Mouse (Mus musculus) limb, embryonic 13.5 days (tissue): ENCODE measurements around the gene Nptx2. TPM values are rescaled to one million over a fixed set of nuclear protein-coding genes. Genes with fewer than 3 reads are reported as not detected.
A peak's percentile ranks its signal among the peaks of the same experiment; 100 is the strongest.

Source experiments
- ATAC-seq: fragments of 200-750 bp; cut with Nextera tagmentation; 2 replicates; pipeline ENCODE4 v1.8.0; 2017; ENCODE audit warnings: low read depth, moderate number of reproducible peaks, moderate TSS enrichment; ENCODE audit not compliant: low FRiP score
- H3K27ac ChIP-seq: fragments of 300-500 bp; sonication (generic); 2 replicates; pipeline ENCODE4 v1.5.1; 2015; ENCODE audit warnings: inconsistent platforms, mild to moderate bottlenecking, moderate library complexity
- H3K27me3 ChIP-seq: fragments of 300-500 bp; sonication (generic); 2 replicates; pipeline ENCODE4 v1.6.1; 2015; ENCODE audit warnings: mild to moderate bottlenecking, inconsistent platforms
- H3K36me3 ChIP-seq: fragments of 300-500 bp; sonication (generic); 2 replicates; pipeline ENCODE4 v1.6.1; 2015; ENCODE audit warnings: inconsistent platforms, mild to moderate bottlenecking, moderate library complexity
- H3K4me1 ChIP-seq: fragments of 300-500 bp; sonication (generic); 2 replicates; pipeline ENCODE4 v1.6.1; 2015; ENCODE audit warnings: inconsistent platforms
- H3K4me2 ChIP-seq: fragments of 300-500 bp; sonication (generic); replicated peaks from 2 replicates; pipeline ENCODE4 v1.6.1; 2015; ENCODE audit warnings: inconsistent platforms, mild to moderate bottlenecking, moderate library complexity
- H3K4me3 ChIP-seq: fragments of 300-500 bp; sonication (generic); 2 replicates; pipeline ENCODE4 v1.5.1; 2015; ENCODE audit warnings: moderate library complexity, mild to moderate bottlenecking, inconsistent platforms
- H3K9ac ChIP-seq: fragments of 300-500 bp; sonication (generic); 2 replicates; pipeline ENCODE4 v1.6.1; 2015; ENCODE audit warnings: mild to moderate bottlenecking, inconsistent platforms
- H3K9me3 ChIP-seq: fragments of 300-500 bp; sonication (generic); 2 replicates; pipeline ENCODE4 v1.6.1; 2016; ENCODE audit warnings: inconsistent platforms
- WGBS: fragments of 180-500 bp; shearing (Covaris S2); methylation state at CpG from one replicate; pipeline ENCODE4 v1.1.7; 2015; 5-methylcytosine and 5-hydroxymethylcytosine counted together
- polyA plus RNA-seq: library from polyadenylated mRNA; unstranded; fragments of >200 nt; fragmentation: Nextera tagmentation; extraction: Ambion mirVana; gene quantifications from 2 replicates; pipeline ENCODE4 v1.2.1, GENCODE M21; 2015

Nptx2 gene
- polyA plus RNA-seq, 1 experiment from 2014 or later, result 0.34 TPM

- H3K4me3 ChIP-seq, result no peak overlapping the region
- peaks cover 13% of the 10 kb centered on the region for H3K4me1 ChIP-seq
- H3K27me3 ChIP-seq, result peaks cover 85% of the 10 kb centered on the region
- H3K9me3 ChIP-seq, result no peaks in the 10 kb centered on the region
- no peak overlapping the region for H3K27ac ChIP-seq
- no peak overlapping the region for H3K9ac ChIP-seq
- 18% methylated on average over 12 of the region's 12 CpGs for WGBS
- ATAC-seq, result no peak
- no peaks in the 10 kb centered on the region for H3K36me3 ChIP-seq
- no peak overlapping the region for H3K4me2 ChIP-seq
These were observed 2.9 kb upstream of the Nptx2 start for GRCm38 (mm10) chr5:144542711-144543308.

- WGBS, result 4% methylated on average over 32 of the region's 34 CpGs
- Histone ChIP-seq H3K4me1 (peaks cover 13% of the 10 kb centered on the region), H3K4me2 (peak overlapping the region; percentile 63), H3K27ac (no peak overlapping the region), H3K36me3 (no peaks in the 10 kb centered on the region), H3K4me3 (peak overlapping the region; percentile 40), H3K27me3 (peaks cover 90% of the 10 kb centered on the region), H3K9me3 (no peaks in the 10 kb centered on the region), H3K9ac (no peak overlapping the region)
- no peak for ATAC-seq
These were observed 807 bp downstream of the Nptx2 start for GRCm38 (mm10) chr5:144546423-144546995.

- H3K4me1 ChIP-seq, result peaks cover 13% of the 10 kb centered on the region
These were observed 1.7 kb downstream of the Nptx2 start for GRCm38 (mm10) chr5:144547333-144547878.

GRCm38 (mm10) chr5:144548079-144548631 lies 2.5 kb downstream of the Nptx2 start:
- H3K27me3 ChIP-seq, result peaks cover 88% of the 10 kb centered on the region
- no peaks in the 10 kb centered on the region for H3K36me3 ChIP-seq
- no peak overlapping the region for H3K27ac ChIP-seq
- H3K9ac ChIP-seq, result 0 out of 2 replicates have a peak overlapping the region, but pooled peaks have one; percentile 43
- WGBS, result 4% methylated on average over 21 of the region's 21 CpGs
- ATAC-seq, result no peak
- H3K4me2 ChIP-seq, result peak overlapping the region; percentile 57
- no peaks in the 10 kb centered on the region for H3K9me3 ChIP-seq
- peak overlapping the region; percentile 30 for H3K4me3 ChIP-seq
- peaks cover 8% of the 10 kb centered on the region for H3K4me1 ChIP-seq

More at GRCm38 (mm10) chr5:144547333-144547878, 1.7 kb downstream of the Nptx2 start:
- H3K9me3 ChIP-seq, result no peaks in the 10 kb centered on the region
- peaks cover 91% of the 10 kb centered on the region for H3K27me3 ChIP-seq
- H3K27ac ChIP-seq, result no peak overlapping the region
- ATAC-seq, result no peak
- H3K9ac ChIP-seq, result no peak overlapping the region
- peak overlapping the region; percentile 30; the same call in 1 of the 2 replicates for H3K4me3 ChIP-seq
- no peaks in the 10 kb centered on the region for H3K36me3 ChIP-seq
- peak overlapping the region; percentile 57; the same call in 1 of the 2 replicates for H3K4me2 ChIP-seq
- 10% methylated on average over 9 of the region's 9 CpGs for whole genome bisulfite sequencing

- WGBS, result 59% methylated on average over 9 of the region's 9 CpGs
- Histone ChIP-seq H3K9me3 (no peaks in the 10 kb centered on the region), H3K36me3 (no peaks in the 10 kb centered on the region), H3K9ac (no peak overlapping the region), H3K4me3 (no peak overlapping the region), H3K4me2 (no peak overlapping the region), H3K4me1 (peaks cover 14% of the 10 kb centered on the region), H3K27me3 (peaks cover 70% of the 10 kb centered on the region), H3K27ac (no peak overlapping the region)
- ATAC-seq, result no peak
These were observed 4.3 kb downstream of the Nptx2 start for GRCm38 (mm10) chr5:144550003-144550402.

GRCm38 (mm10) chr5:144550622-144551137 lies 5.0 kb downstream of the Nptx2 start:
- peaks cover 63% of the 10 kb centered on the region for H3K27me3 ChIP-seq
- H3K4me2 ChIP-seq, result no peak overlapping the region
- no peaks in the 10 kb centered on the region for H3K36me3 ChIP-seq
- H3K27ac ChIP-seq, result no peak overlapping the region
- H3K9ac ChIP-seq, result no peak overlapping the region
- WGBS, result 16% methylated on average over 5 of the region's 5 CpGs
- ATAC-seq, result no peak
- no peaks in the 10 kb centered on the region for H3K9me3 ChIP-seq
- no peak overlapping the region for H3K4me3 ChIP-seq
- peaks cover 14% of the 10 kb centered on the region for H3K4me1 ChIP-seq

- no peaks in the 10 kb centered on the region for H3K36me3 ChIP-seq
- no peak overlapping the region for H3K27ac ChIP-seq
- H3K27me3 ChIP-seq, result peaks cover 2% of the 10 kb centered on the region; the same call in 1 of the 2 replicates
- ATAC-seq, result 0 out of 2 replicates have a peak, but pooled peaks have one; percentile 26
- no peak overlapping the region for H3K4me2 ChIP-seq
- peaks cover 14% of the 10 kb centered on the region; the same call in 1 of the 2 replicates for H3K4me1 ChIP-seq
- no peak overlapping the region for H3K4me3 ChIP-seq
- H3K9ac ChIP-seq, result no peak overlapping the region
- no peaks in the 10 kb centered on the region for H3K9me3 ChIP-seq
- 38% methylated on average over 9 of the region's 10 CpGs for WGBS
These were observed 11.0 kb downstream of the Nptx2 start for GRCm38 (mm10) chr5:144556710-144557109.

GRCm38 (mm10) chr5:144557363-144557762 lies 11.7 kb downstream of the Nptx2 start:
- WGBS, result 60% methylated on average over 8 of the region's 8 CpGs

GRCm38 (mm10) chr5:144558481-144558880 lies 12.8 kb downstream of the Nptx2 start:
- Histone ChIP-seq H3K4me1 (peaks cover 14% of the 10 kb centered on the region; the same call in 1 of the 2 replicates), H3K27ac (no peak overlapping the region), H3K9ac (no peak overlapping the region), H3K36me3 (no peaks in the 10 kb centered on the region), H3K27me3 (no peaks in the 10 kb centered on the region), H3K4me2 (no peak overlapping the region), H3K9me3 (no peaks in the 10 kb centered on the region), H3K4me3 (no peak overlapping the region)
- no peak for ATAC-seq

More at GRCm38 (mm10) chr5:144557363-144557762, 11.7 kb downstream of the Nptx2 start:
- Histone ChIP-seq H3K36me3 (no peaks in the 10 kb centered on the region), H3K4me3 (no peak overlapping the region), H3K9ac (no peak overlapping the region), H3K27me3 (no peaks in the 10 kb centered on the region), H3K4me1 (peaks cover 14% of the 10 kb centered on the region; the same call in 1 of the 2 replicates), H3K27ac (no peak overlapping the region), H3K9me3 (no peaks in the 10 kb centered on the region), H3K4me2 (no peak overlapping the region)
- ATAC-seq, result no peak

GRCm38 (mm10) chr5:144565739-144566138 lies 20.0 kb downstream of the Nptx2 start:
- H3K4me3 ChIP-seq, result no peak overlapping the region
- H3K27me3 ChIP-seq, result no peaks in the 10 kb centered on the region
- H3K36me3 ChIP-seq, result no peaks in the 10 kb centered on the region
- no peaks in the 10 kb centered on the region for H3K4me1 ChIP-seq
- WGBS, result 81% methylated on average over 4 of the region's 4 CpGs
- no peak overlapping the region for H3K27ac ChIP-seq
- no peak for ATAC-seq
- no peak overlapping the region for H3K4me2 ChIP-seq
- no peak overlapping the region for H3K9ac ChIP-seq
- H3K9me3 ChIP-seq, result no peaks in the 10 kb centered on the region

- no peak for ATAC-seq
- 93% methylated on average over 5 of the region's 5 CpGs for WGBS
- H3K27me3 ChIP-seq, result no peaks in the 10 kb centered on the region
These were observed 39.4 kb downstream of the Nptx2 start for GRCm38 (mm10) chr5:144585100-144585499.

GRCm38 (mm10) chr5:144591248-144591880 lies 45.7 kb downstream of the Nptx2 start:
- Histone ChIP-seq H3K9me3 (no peaks in the 10 kb centered on the region), H3K4me1 (no peaks in the 10 kb centered on the region), H3K36me3 (no peaks in the 10 kb centered on the region), H3K4me2 (no peak overlapping the region), H3K27me3 (no peaks in the 10 kb centered on the region), H3K4me3 (no peak overlapping the region), H3K27ac (no peak overlapping the region), H3K9ac (no peak overlapping the region)
- no peak for ATAC-seq
- 52% methylated on average over 12 of the region's 12 CpGs for WGBS

More at GRCm38 (mm10) chr5:144585100-144585499, 39.4 kb downstream of the Nptx2 start:
- peaks cover 12% of the 10 kb centered on the region; the same call in 1 of the 2 replicates for H3K9me3 ChIP-seq
- H3K9ac ChIP-seq, result no peak overlapping the region
- H3K36me3 ChIP-seq, result no peaks in the 10 kb centered on the region
- H3K4me1 ChIP-seq, result no peaks in the 10 kb centered on the region
- no peak overlapping the region for H3K4me3 ChIP-seq
- no peak overlapping the region for H3K4me2 ChIP-seq
- H3K27ac ChIP-seq, result no peak overlapping the region
